Mouse (Mus musculus) heart, postnatal 0 days (tissue): ENCODE measurements around the gene Pigf.

Experiments
- CTCF ChIP-seq: IDR thresholded peaks from 2 replicates; pipeline ENCODE4 v1.5.1; 2016; ENCODE audit warnings: antibody characterized with exemption, control low read depth, low read depth
- EP300 ChIP-seq: IDR thresholded peaks from 2 replicates; pipeline ENCODE4 v1.6.1; 2016; ENCODE audit warnings: antibody characterized with exemption, low read depth

DNA sequence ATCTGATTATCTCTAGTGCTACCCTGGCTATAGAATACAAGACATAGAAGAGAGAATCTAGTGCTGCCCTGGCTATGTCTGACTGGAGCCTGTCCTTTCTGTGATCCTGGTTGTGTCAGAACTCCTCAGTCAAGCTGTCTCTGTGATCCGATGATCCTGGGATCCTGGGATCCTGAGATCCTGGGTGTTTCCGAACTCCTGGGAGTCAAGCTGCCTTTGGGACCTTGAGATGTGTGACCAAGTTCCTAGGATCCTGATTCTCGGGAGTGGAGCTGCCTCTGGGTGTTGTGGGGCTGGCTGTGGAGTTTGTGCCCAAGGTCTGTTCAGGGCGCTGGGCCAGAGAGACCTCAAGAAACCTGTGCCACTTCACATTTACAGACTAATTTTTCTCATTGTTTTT is 43.8 kb upstream of the Pigf start:
- TF ChIP-seq CTCF (no peak), EP300 (no peak)
